In genomic region chr11:116447822-116448221, GRCm38 (mm10) we compare ENCODE assay signal across 1 mouse cellular context.
A peak's percentile ranks its signal among the peaks of the same experiment; 100 is the strongest.
TF ChIP-seq lines count a peak whose summit lies in the region.

No protein-coding gene starts in this region.

TF ChIP-seq in CH12.LX, 34 proteins besides CTCF, POLR2A, EP300 and RAD21 (continued from another document):
- peak; percentile 13; the same call in 1 of the 2 replicates for TF ChIP-seq SMC3 (IDR thresholded peaks at IDR 0.05; ENCODE audit: low read depth, low read length)
